Mouse (Mus musculus) midbrain, embryonic 15.5 days (tissue): Measurements from ENCODE around the gene Figla. TPM values are rescaled to one million over a fixed set of nuclear protein-coding genes. Genes with fewer than 3 reads are reported as not detected.

Source experiments
- ATAC-seq: fragments of 200-750 bp; cut with Nextera tagmentation; replicated peaks from 2 replicates; pipeline ENCODE4 v1.8.0; 2017; ENCODE audit warnings: moderate TSS enrichment
- H3K27ac ChIP-seq: fragments of 300-500 bp; sonication (generic); 2 replicates; pipeline ENCODE4 v1.5.1; 2015; ENCODE audit warnings: mild to moderate bottlenecking, inconsistent platforms
- H3K27me3 ChIP-seq: fragments of 300-500 bp; sonication (generic); replicated peaks from 2 replicates; pipeline ENCODE4 v1.6.1; 2015; ENCODE audit warnings: inconsistent platforms
- H3K36me3 ChIP-seq: fragments of 300-500 bp; sonication (generic); replicated peaks from 2 replicates; pipeline ENCODE4 v1.6.1; 2015; ENCODE audit warnings: inconsistent platforms
- H3K4me1 ChIP-seq: fragments of 300-500 bp; sonication (generic); 2 replicates; pipeline ENCODE4 v1.6.1; 2015; ENCODE audit warnings: inconsistent platforms
- H3K4me2 ChIP-seq: fragments of 300-500 bp; sonication (generic); 2 replicates; pipeline ENCODE4 v1.6.1; 2015; ENCODE audit warnings: inconsistent platforms, mild to moderate bottlenecking, moderate library complexity
- H3K4me3 ChIP-seq: fragments of 300-500 bp; sonication (generic); 2 replicates; pipeline ENCODE4 v1.5.1; 2015; ENCODE audit warnings: mild to moderate bottlenecking, inconsistent platforms
- H3K9ac ChIP-seq: fragments of 300-500 bp; sonication (generic); 2 replicates; pipeline ENCODE4 v1.6.1; 2015; ENCODE audit warnings: mild to moderate bottlenecking, inconsistent platforms
- H3K9me3 ChIP-seq: fragments of 300-500 bp; sonication (generic); 2 replicates; pipeline ENCODE4 v1.6.1; 2016; ENCODE audit warnings: inconsistent platforms
- WGBS: fragments of 180-500 bp; shearing (Covaris S2); methylation state at CpG from one replicate; pipeline ENCODE4 v1.1.7; 2015; ENCODE audit warnings: mixed read lengths; 5-methylcytosine and 5-hydroxymethylcytosine counted together
- polyA plus RNA-seq: library from polyadenylated mRNA; unstranded; fragments of >200 nt; fragmentation: Nextera tagmentation; extraction: Ambion mirVana; gene quantifications from 2 replicates; pipeline ENCODE4 v1.2.1, GENCODE M21; 2015

Gene Figla
- polyA plus RNA-seq, 1 experiment from 2014 or later, result not detected

DNA sequence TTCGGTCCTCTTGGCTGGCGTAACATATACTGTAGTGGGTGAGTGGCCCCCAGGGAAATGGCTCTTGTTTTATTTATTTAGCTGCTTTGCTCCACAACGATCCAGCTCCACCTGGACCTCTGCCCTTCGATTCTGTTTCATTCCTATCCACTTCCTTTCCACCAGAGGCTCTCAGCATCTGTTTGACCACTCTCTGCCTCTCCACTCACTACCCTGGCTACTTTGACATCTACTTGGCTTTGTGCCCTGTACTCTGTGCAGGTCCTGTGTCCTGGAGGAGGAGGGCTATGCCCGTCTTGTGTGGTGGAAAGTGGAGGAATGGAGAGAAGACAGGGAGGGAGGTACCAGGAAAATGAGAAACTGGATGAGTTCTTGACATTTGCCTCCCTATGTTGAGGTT lies 46.3 kb downstream of the Figla start:
- Histone ChIP-seq H3K27me3 (no peaks in the 10 kb centered on the region), H3K36me3 (no peaks in the 10 kb centered on the region), H3K4me2 (peak overlapping the region; percentile 17; the same call in 1 of the 2 replicates), H3K4me3 (no peak overlapping the region), H3K9me3 (no peaks in the 10 kb centered on the region), H3K9ac (0 out of 2 replicates have a peak overlapping the region, but pooled peaks have one; percentile 8), H3K27ac (peak overlapping the region; percentile 93), H3K4me1 (peaks cover 100% of the 10 kb centered on the region)
- WGBS, result 44% methylated on average over 5 of the region's 5 CpGs
- no peak for ATAC-seq

- no peak for ATAC-seq
- Histone ChIP-seq H3K9me3 (no peaks in the 10 kb centered on the region), H3K4me1 (peaks cover 99% of the 10 kb centered on the region), H3K27me3 (no peaks in the 10 kb centered on the region), H3K36me3 (no peaks in the 10 kb centered on the region), H3K4me2 (peak overlapping the region; percentile 17; the same call in 1 of the 2 replicates), H3K9ac (0 out of 2 replicates have a peak overlapping the region, but pooled peaks have one; percentile 8), H3K27ac (peak overlapping the region; percentile 93), H3K4me3 (no peak overlapping the region)
- 55% methylated on average over 2 of the region's 2 CpGs for WGBS
Observed at GRCm38 (mm10) chr6:86062684-86063083, 46.7 kb downstream of the Figla start.

GRCm38 (mm10) chr6:86064318-86065016 lies 48.5 kb downstream of the Figla start:
- WGBS, result 7% methylated on average over 6 of the region's 6 CpGs
- Histone ChIP-seq H3K4me1 (peaks cover 88% of the 10 kb centered on the region), H3K36me3 (no peaks in the 10 kb centered on the region), H3K27me3 (no peaks in the 10 kb centered on the region), H3K9me3 (no peaks in the 10 kb centered on the region), H3K9ac (no peak overlapping the region), H3K4me3 (no peak overlapping the region), H3K4me2 (peak overlapping the region; percentile 22; the same call in 1 of the 2 replicates), H3K27ac (peak overlapping the region; percentile 93)
- ATAC-seq, result peak; percentile 77

DNA sequence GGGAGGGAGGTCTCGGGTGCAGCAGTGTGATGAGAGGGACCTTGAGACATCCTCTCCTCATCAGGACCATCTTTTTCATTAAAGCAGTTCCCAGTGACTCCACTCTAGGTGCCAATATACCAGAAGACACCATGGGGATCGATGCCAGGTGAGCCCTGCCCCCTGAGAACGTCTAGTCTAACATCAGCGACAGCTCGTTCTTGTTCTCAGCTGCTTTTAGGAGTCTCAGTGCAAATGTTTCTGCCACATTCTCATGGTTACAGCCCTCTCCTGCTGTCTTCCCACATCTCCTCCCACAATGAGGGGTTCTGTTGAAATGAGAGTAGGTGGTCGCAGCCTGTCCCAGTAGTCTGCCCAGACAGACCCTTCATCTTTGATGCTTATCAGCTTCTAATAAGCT lies 50.8 kb downstream of the Figla start:
- Histone ChIP-seq H3K4me1 (peaks cover 78% of the 10 kb centered on the region), H3K27ac (no peak overlapping the region), H3K4me2 (no peak overlapping the region), H3K9ac (no peak overlapping the region), H3K36me3 (no peaks in the 10 kb centered on the region), H3K4me3 (no peak overlapping the region), H3K27me3 (no peaks in the 10 kb centered on the region), H3K9me3 (no peaks in the 10 kb centered on the region)
- ATAC-seq, result no peak
- WGBS, result 79% methylated on average over 6 of the region's 6 CpGs

DNA sequence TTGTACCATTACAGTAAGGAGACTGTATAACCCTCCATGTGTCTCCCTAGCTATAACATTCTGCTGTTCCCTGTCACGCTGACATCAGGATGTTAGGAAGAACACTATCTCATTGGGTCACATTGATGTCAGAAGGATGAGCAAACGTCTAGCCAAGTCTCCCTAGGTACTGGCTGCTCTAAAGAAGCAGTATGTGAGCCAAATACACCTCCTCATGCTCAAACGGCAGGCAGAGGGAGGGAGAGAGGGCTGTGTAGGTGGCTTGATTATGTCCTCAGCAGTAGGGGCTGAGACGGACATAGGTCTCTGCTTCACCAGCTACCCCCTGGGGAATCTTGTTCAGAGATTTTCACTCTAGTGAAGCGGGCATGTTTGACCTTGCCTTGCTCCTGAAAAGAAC lies 51.2 kb downstream of the Figla start:
- Histone ChIP-seq H3K4me2 (no peak overlapping the region), H3K4me1 (peaks cover 74% of the 10 kb centered on the region), H3K36me3 (no peaks in the 10 kb centered on the region), H3K9ac (no peak overlapping the region), H3K27ac (no peak overlapping the region), H3K27me3 (no peaks in the 10 kb centered on the region), H3K4me3 (no peak overlapping the region), H3K9me3 (no peaks in the 10 kb centered on the region)
- no peak for ATAC-seq
- WGBS, result 41% methylated on average over 5 of the region's 5 CpGs

DNA sequence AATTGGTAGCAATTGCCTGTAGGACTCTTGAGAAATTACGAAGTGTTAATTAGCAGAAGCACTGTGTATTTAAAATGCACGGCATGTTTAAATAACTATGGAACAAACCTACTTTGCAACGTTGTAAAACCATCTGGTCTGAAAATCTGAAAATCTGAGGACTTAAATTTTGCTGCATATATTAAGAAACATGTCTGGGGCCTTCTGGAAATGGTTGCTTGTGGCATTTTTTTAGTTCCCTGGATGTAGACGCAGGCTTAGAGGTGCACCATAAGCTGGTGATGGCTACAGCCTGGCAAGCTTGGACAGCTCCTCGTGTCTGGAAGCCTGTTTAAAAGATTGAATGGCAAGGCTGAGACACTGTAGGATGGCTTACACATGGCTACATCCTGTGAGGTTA lies 53.0 kb downstream of the Figla start:
- Histone ChIP-seq H3K27ac (no peak overlapping the region), H3K9ac (no peak overlapping the region), H3K4me2 (no peak overlapping the region), H3K36me3 (no peaks in the 10 kb centered on the region), H3K27me3 (no peaks in the 10 kb centered on the region), H3K4me1 (peaks cover 68% of the 10 kb centered on the region), H3K9me3 (no peaks in the 10 kb centered on the region), H3K4me3 (no peak overlapping the region)
- 66% methylated on average over 5 of the region's 5 CpGs for WGBS
- no peak for ATAC-seq

DNA sequence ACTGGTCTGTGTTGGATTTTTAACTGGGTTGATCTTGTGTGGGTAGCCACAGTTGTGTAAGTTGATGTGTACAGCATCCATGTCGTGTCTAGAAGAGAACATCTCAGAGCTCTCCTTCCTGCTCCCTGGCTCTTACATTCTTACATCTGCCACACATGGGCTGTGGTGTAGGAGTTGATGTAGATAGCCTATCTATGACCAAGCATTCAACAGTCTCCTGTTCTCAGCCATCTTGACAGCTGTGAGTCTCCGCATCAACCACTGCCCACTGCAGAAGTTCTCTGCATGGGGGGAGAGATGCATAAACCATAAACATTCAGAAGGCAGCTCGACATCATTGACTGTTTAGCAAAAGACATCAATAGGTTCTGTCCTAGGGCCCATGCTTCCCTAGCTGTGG lies 53.9 kb downstream of the Figla start:
- WGBS, result 87% methylated on average over 3 of the region's 3 CpGs
- no peak for ATAC-seq
- Histone ChIP-seq H3K4me3 (no peak overlapping the region), H3K27ac (no peak overlapping the region), H3K4me2 (no peak overlapping the region), H3K9ac (no peak overlapping the region), H3K36me3 (no peaks in the 10 kb centered on the region), H3K4me1 (peaks cover 66% of the 10 kb centered on the region), H3K9me3 (no peaks in the 10 kb centered on the region), H3K27me3 (no peaks in the 10 kb centered on the region)

DNA sequence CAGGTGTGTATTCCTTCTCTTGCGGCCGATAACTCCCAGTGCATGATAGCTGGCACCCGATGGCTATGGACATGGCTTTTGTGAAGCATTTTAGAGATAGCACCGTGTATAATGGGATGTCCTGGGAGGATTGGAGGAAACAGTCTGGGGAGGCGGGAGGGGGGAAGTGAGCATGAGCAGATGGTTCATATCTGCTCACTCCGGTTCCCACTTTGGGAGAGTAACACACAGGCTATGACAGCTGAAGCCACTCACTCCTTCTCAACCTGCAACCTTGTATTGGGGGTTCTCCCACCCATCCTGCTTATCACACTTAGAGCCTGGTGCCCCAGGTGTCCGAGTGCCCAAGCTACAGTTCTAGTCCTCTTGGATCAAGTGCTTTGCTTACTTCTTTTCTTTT lies 54.3 kb downstream of the Figla start:
- no peak for ATAC-seq
- H3K9ac ChIP-seq, result no peak overlapping the region
- no peaks in the 10 kb centered on the region for H3K36me3 ChIP-seq
- no peaks in the 10 kb centered on the region for H3K27me3 ChIP-seq
- no peaks in the 10 kb centered on the region for H3K9me3 ChIP-seq
- no peak overlapping the region for H3K4me3 ChIP-seq
- H3K27ac ChIP-seq, result no peak overlapping the region
- H3K4me1 ChIP-seq, result peaks cover 66% of the 10 kb centered on the region
- H3K4me2 ChIP-seq, result no peak overlapping the region
- WGBS, result 72% methylated on average over 7 of the region's 7 CpGs

Other genes starting within 250 kb of the Figla start
- gene Nat8f6, start 195.2 kb upstream of the Figla start, polyA plus RNA-seq, result not detected in 2 replicates
- gene Nat8f5, start 195.2 kb upstream of the Figla start, polyA plus RNA-seq, result 0.18 and 0.35 TPM in 2 replicates
- gene Nat8, start 184.1 kb upstream of the Figla start, polyA plus RNA-seq, result 0.26 TPM in 1 of 2 replicates, not detected in the other
- 0.05 TPM in 1 of 2 replicates, not detected in the other for gene Nat8f2, start 147.0 kb upstream of the Figla start, polyA plus RNA-seq
- 6.1 and 7.1 TPM in 2 replicates for gene Nat8f4, start 111.3 kb upstream of the Figla start, polyA plus RNA-seq
- 39.8 and 49.5 TPM in 2 replicates for gene Tprkb, start 104.3 kb upstream of the Figla start, polyA plus RNA-seq
- gene Nat8f1, start 100.5 kb upstream of the Figla start, polyA plus RNA-seq, result 19.0 and 22.5 TPM in 2 replicates
- 53.9 and 60.8 TPM in 2 replicates for gene Dusp11, start 54.5 kb upstream of the Figla start, polyA plus RNA-seq
- gene Add2, start 12.5 kb downstream of the Figla start, polyA plus RNA-seq, result 206 and 209 TPM in 2 replicates
- gene Tgfa, start 179.1 kb downstream of the Figla start, polyA plus RNA-seq, result 11.2 and 13.2 TPM in 2 replicates